In genomic region chr17:87356261-87356660, GRCm38 (mm10) we compare ENCODE assay signal across 25 mouse cellular contexts.
DNase-seq lines count a peak whose midpoint lies in the region; ATAC-seq and TF ChIP-seq lines count a peak whose summit lies in the region.
"Had no signal": no experiment of that assay in that cellular context is flagged by ENCODE, and none has a peak within 500 bp of the region (broad histone marks: within the 10 kb centered on the region; RNA-seq: fewer than 3 reads in every experiment).

No protein-coding gene starts in this region.

- no peak overlapping the region for H3K4me3 ChIP-seq in midbrain, embryonic 10.5 days
- H3K4me3 ChIP-seq in midbrain, embryonic 11.5 days (ENCODE audit: low read depth, low read length), result no peak overlapping the region
- H3K4me3 ChIP-seq in lung, postnatal 0 days (ENCODE audit: low read depth, low read length), result no peak overlapping the region
- H3K4me3 ChIP-seq: forebrain, embryonic 10.5 days; forebrain, embryonic 13.5 days; gastrocnemius, adult 2 months; heart, embryonic 15.5 days; hindbrain, embryonic 15.5 days had no signal

- no peaks in the 10 kb centered on the region for H3K36me3 ChIP-seq in midbrain, embryonic 10.5 days
- H3K36me3 ChIP-seq in midbrain, embryonic 11.5 days (ENCODE audit: control insufficient read depth, insufficient read depth, low read length), result no peaks in the 10 kb centered on the region
- H3K36me3 ChIP-seq in lung, postnatal 0 days (ENCODE audit: insufficient read depth, low read length), result no peaks in the 10 kb centered on the region
- H3K36me3 ChIP-seq: forebrain, embryonic 10.5 days; heart, embryonic 15.5 days; hindbrain, embryonic 15.5 days had no signal

- H3K4me1 ChIP-seq in midbrain, embryonic 10.5 days, result peaks cover 63% of the 10 kb centered on the region
- peaks cover 14% of the 10 kb centered on the region for H3K4me1 ChIP-seq in midbrain, embryonic 11.5 days (ENCODE audit: control insufficient read depth, insufficient read depth, low read length)
- peaks cover 6% of the 10 kb centered on the region; the same call in 1 of the 2 replicates for H3K4me1 ChIP-seq in lung, postnatal 0 days (ENCODE audit: insufficient read depth, low read depth, low read length)

- TF ChIP-seq CTCF in lung, postnatal 0 days (IDR thresholded peaks at IDR 0.05), result no peak

- no peaks in the 10 kb centered on the region for H3K9me3 ChIP-seq in midbrain, embryonic 10.5 days (replicated peaks)
- no peaks in the 10 kb centered on the region for H3K9me3 ChIP-seq in midbrain, embryonic 11.5 days (ENCODE audit: control insufficient read depth, low read length)
- no peaks in the 10 kb centered on the region for H3K9me3 ChIP-seq in lung, postnatal 0 days (ENCODE audit: low read length)
- H3K9me3 ChIP-seq: forebrain, embryonic 10.5 days; forebrain, embryonic 13.5 days; heart, embryonic 15.5 days; hindbrain, embryonic 15.5 days had no signal

- 84% methylated on average over 5 of the region's 5 CpGs for WGBS in midbrain, embryonic 10.5 days
- 79% methylated on average over 5 of the region's 5 CpGs for WGBS in midbrain, embryonic 11.5 days
- 76% methylated on average over 5 of the region's 5 CpGs for WGBS in lung, postnatal 0 days

- ATAC-seq in midbrain, embryonic 11.5 days (ENCODE audit: low FRiP score), result no peak
- peak; percentile 45; the same call in 1 of the 2 replicates for ATAC-seq in lung, postnatal 0 days
- ATAC-seq: CD4-positive, CD25-positive, alpha-beta regulatory T cell, adult 4 months; forebrain, embryonic 13.5 days; forebrain, embryonic 16.5 days had no signal

- DNase-seq in midbrain, embryonic 10.5 days (ENCODE audit: low spot score), result no peak
- DNase-seq in midbrain, embryonic 11.5 days (ENCODE audit: low spot score, missing footprints), result no peak
- DNase-seq in lung, postnatal 0 days (ENCODE audit: low spot score), result peak; percentile 43
- DNase-seq in lung, postnatal 25 days (ENCODE audit: low spot score), result peak; percentile 59
- no peak for DNase-seq in frontal cortex, postnatal 25 days (ENCODE audit: low spot score in 2 of 2)
- no peak for DNase-seq in urinary bladder, postnatal 10 days (ENCODE audit: low spot score)
- DNase-seq: adrenal gland, adult 2 months; adrenal gland, postnatal 25 days; cerebellum, adult 11-12 months; cerebellum, adult 8-10 months; cerebellum, postnatal 10 days; cerebellum, postnatal 36 days; embryo, embryonic 11 days; gastrocnemius, adult 2 months; gastrocnemius, postnatal 14 days; heart, adult 11 months; heart, postnatal 10 days; heart, postnatal 36 days had no signal

- H3K9ac ChIP-seq in midbrain, embryonic 11.5 days (ENCODE audit: low read length), result no peak overlapping the region
- no peak overlapping the region for H3K9ac ChIP-seq in lung, postnatal 0 days (replicated peaks; ENCODE audit: low read depth)
- H3K9ac ChIP-seq: forebrain, embryonic 13.5 days; heart, embryonic 15.5 days; hindbrain, embryonic 15.5 days had no signal

- TF ChIP-seq EP300 in lung, postnatal 0 days (IDR thresholded peaks at IDR 0.05), result no peak

- no peak overlapping the region for H3K4me2 ChIP-seq in midbrain, embryonic 11.5 days
- H3K4me2 ChIP-seq in lung, postnatal 0 days (replicated peaks; ENCODE audit: low read depth, low read length), result no peak overlapping the region
- H3K4me2 ChIP-seq: forebrain, embryonic 13.5 days; heart, embryonic 11.5 days; heart, embryonic 15.5 days; hindbrain, embryonic 15.5 days had no signal

- H3K27me3 ChIP-seq in midbrain, embryonic 10.5 days (ENCODE audit: low read depth, poor library complexity, severe bottlenecking), result no peaks in the 10 kb centered on the region
- no peaks in the 10 kb centered on the region for H3K27me3 ChIP-seq in midbrain, embryonic 11.5 days (ENCODE audit: control insufficient read depth, insufficient read depth, low read length)
- no peaks in the 10 kb centered on the region for H3K27me3 ChIP-seq in lung, postnatal 0 days (replicated peaks; ENCODE audit: insufficient read depth, low read length)
- H3K27me3 ChIP-seq: forebrain, embryonic 13.5 days; heart, embryonic 15.5 days; hindbrain, embryonic 15.5 days had no signal

- H3K27ac ChIP-seq in midbrain, embryonic 10.5 days (replicated peaks), result peak overlapping the region; percentile 17; the same call in 1 of the 2 replicates
- no peak overlapping the region for H3K27ac ChIP-seq in midbrain, embryonic 11.5 days (ENCODE audit: low read depth, low read length)
- no peak overlapping the region for H3K27ac ChIP-seq in lung, postnatal 0 days (ENCODE audit: low read length)
- H3K27ac ChIP-seq: forebrain, embryonic 10.5 days; forebrain, embryonic 13.5 days; gastrocnemius, adult 2 months; heart, embryonic 15.5 days; hindbrain, embryonic 15.5 days had no signal

Comparison
In these comparisons a context has a peak if more than half of its experiments do, and no peak if none do; other contexts are left out.
1. DNase-seq: peak in lung, postnatal 0 days (single experiment) and lung, postnatal 25 days (single experiment); none in midbrain, embryonic 10.5 days (single experiment), midbrain, embryonic 11.5 days (single experiment), frontal cortex, postnatal 25 days (0 of 2) and urinary bladder, postnatal 10 days (single experiment).